Mouse (Mus musculus) intestine, embryonic 15.5 days (tissue): Measurements from ENCODE around the gene Adgrb2. TPM values are rescaled to one million over a fixed set of nuclear protein-coding genes. Genes with fewer than 3 reads are reported as not detected.
A peak's percentile ranks its signal among the peaks of the same experiment; 100 is the strongest.

Source experiments
- ATAC-seq: fragments of 200-750 bp; cut with Nextera tagmentation; 2 replicates; pipeline ENCODE4 v1.8.0; 2017; ENCODE audit warnings: moderate TSS enrichment, moderate library complexity
- H3K27ac ChIP-seq: fragments of 300-500 bp; sonication (generic); 2 replicates; pipeline ENCODE4 v1.5.1; 2015; ENCODE audit warnings: mild to moderate bottlenecking, inconsistent platforms
- H3K27me3 ChIP-seq: fragments of 300-500 bp; sonication (generic); replicated peaks from 2 replicates; pipeline ENCODE4 v1.6.1; 2015; ENCODE audit warnings: inconsistent platforms
- H3K36me3 ChIP-seq: fragments of 300-500 bp; sonication (generic); 2 replicates; pipeline ENCODE4 v1.6.1; 2015; ENCODE audit warnings: inconsistent platforms
- H3K4me1 ChIP-seq: fragments of 300-500 bp; sonication (generic); replicated peaks from 2 replicates; pipeline ENCODE4 v1.6.1; 2015; ENCODE audit warnings: inconsistent platforms
- H3K4me2 ChIP-seq: fragments of 300-500 bp; sonication (generic); replicated peaks from 2 replicates; pipeline ENCODE4 v1.6.1; 2015; ENCODE audit warnings: mild to moderate bottlenecking, inconsistent platforms
- H3K4me3 ChIP-seq: fragments of 300-500 bp; sonication (generic); replicated peaks from 2 replicates; pipeline ENCODE4 v1.5.1; 2015; ENCODE audit warnings: inconsistent platforms
- H3K9ac ChIP-seq: fragments of 300-500 bp; sonication (generic); 2 replicates; pipeline ENCODE4 v1.6.1; 2015; ENCODE audit warnings: inconsistent platforms
- H3K9me3 ChIP-seq: fragments of 300-500 bp; sonication (generic); 2 replicates; pipeline ENCODE4 v1.6.1; 2016; ENCODE audit warnings: inconsistent platforms
- WGBS: fragments of 180-500 bp; shearing (Covaris S2); methylation state at CpG from one replicate; pipeline ENCODE4 v1.1.7; 2015; 5-methylcytosine and 5-hydroxymethylcytosine counted together
- polyA plus RNA-seq: library from polyadenylated mRNA; unstranded; fragments of >200 nt; fragmentation: Nextera tagmentation; extraction: Ambion mirVana; gene quantifications from 2 replicates; pipeline ENCODE4 v1.2.1, GENCODE M21; 2015

Adgrb2 gene
- polyA plus RNA-seq, 1 experiment from 2014 or later = 2.2 TPM

DNA sequence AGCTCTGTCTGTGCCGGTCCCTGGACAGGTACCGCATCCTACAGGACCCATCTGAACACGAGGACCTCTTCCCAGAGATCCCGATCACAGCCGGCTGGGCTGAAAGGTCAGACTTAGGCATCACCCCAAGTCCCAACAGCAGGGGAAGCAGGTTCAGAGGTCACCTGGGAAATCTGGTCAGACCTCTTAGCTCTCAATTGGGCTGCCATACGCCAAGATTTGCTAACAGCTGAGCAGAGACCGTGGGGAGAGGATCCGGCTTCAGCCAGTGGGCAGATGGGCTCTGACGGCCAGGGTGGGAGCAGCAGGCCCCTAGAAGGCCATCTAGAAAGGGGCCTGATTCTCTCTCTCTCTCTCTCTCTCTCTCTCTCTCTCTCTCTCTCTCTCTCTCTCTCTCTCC, 10.4 kb upstream of the Adgrb2 start:
- Histone ChIP-seq H3K4me2 (no peak overlapping the region), H3K9me3 (no peaks in the 10 kb centered on the region), H3K4me3 (no peak overlapping the region), H3K27me3 (peaks cover 6% of the 10 kb centered on the region; the same call in 1 of the 2 replicates), H3K4me1 (no peaks in the 10 kb centered on the region), H3K9ac (no peak overlapping the region), H3K36me3 (no peaks in the 10 kb centered on the region), H3K27ac (no peak overlapping the region)
- WGBS = 58% methylated on average over 9 of the region's 9 CpGs
- no peak for ATAC-seq

DNA sequence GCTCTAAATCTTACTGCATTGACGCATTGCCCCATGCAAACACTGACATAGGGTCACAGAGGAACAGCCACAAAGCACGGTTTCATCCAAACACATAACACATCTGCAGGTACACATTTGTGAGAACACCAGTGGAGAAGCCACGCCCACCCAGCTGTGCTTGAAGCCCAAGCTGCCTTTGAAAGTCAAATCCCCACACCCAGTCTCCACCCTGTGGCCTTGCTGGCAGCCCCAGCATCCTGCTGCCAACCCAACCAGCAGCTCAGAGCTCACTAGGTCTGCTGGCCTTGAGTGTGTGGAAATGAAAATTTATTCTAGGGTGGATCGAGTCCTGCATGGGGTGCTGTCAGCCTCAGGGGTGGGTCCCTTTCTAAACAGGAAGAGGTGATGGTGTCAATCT, 7.4 kb upstream of the Adgrb2 start:
- Histone ChIP-seq H3K4me1 (no peaks in the 10 kb centered on the region), H3K36me3 (no peaks in the 10 kb centered on the region), H3K4me2 (no peak overlapping the region), H3K4me3 (no peak overlapping the region), H3K9ac (no peak overlapping the region), H3K27ac (no peak overlapping the region), H3K27me3 (peaks cover 13% of the 10 kb centered on the region; the same call in 1 of the 2 replicates), H3K9me3 (no peaks in the 10 kb centered on the region)
- WGBS = 57% methylated on average over 4 of the region's 4 CpGs
- no peak for ATAC-seq

DNA sequence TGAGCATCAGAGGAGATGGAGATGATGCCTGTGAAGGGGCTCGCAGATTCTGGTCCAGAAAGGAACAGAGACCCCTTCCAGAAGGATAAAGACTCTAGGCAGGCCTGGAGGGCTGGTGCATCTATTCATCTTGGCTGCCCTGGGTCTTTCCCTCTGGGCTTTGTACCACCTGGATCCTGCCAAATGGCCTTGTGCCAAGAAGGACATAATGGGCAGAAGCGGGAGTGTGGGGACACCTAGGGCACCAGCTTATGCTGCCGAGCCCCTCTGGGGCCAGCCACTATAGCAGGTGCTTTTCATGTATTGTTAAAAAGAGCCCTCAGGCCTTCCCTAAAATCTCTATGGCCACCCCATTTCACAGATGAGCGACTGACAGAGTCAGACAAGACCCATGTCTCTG, 6.4 kb upstream of the Adgrb2 start:
- no peaks in the 10 kb centered on the region for H3K36me3 ChIP-seq
- WGBS = 79% methylated on average over 4 of the region's 4 CpGs
- no peak overlapping the region for H3K27ac ChIP-seq
- no peak overlapping the region for H3K4me3 ChIP-seq
- 0 out of 2 replicates have a peak, but pooled peaks cover 2% of the 10 kb centered on the region for H3K4me1 ChIP-seq
- no peak overlapping the region for H3K4me2 ChIP-seq
- no peak overlapping the region for H3K9ac ChIP-seq
- ATAC-seq = no peak
- H3K27me3 ChIP-seq = peaks cover 17% of the 10 kb centered on the region; the same call in 1 of the 2 replicates
- H3K9me3 ChIP-seq = no peaks in the 10 kb centered on the region

DNA sequence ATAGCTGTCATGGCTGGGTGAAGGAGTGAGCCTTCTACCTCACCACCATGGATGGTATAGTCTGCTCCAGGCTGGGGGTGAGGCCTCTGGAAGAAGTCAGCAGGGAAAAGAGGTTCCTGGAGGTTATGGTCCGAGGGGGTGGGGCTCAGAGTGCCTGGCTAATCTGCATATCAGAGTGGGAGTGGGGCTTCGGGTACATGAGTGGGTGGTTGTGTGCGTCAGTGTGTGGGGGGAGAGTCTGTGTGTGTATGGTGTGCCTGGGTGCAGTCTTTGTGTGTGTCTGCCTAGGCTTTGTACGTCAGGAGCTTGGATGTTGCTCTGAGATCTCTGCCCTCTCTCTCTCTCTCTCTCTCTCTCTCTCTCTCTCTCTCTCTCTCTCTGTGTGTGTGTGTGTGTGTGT, 5.7 kb upstream of the Adgrb2 start:
- H3K9ac ChIP-seq = no peak overlapping the region
- H3K9me3 ChIP-seq = no peaks in the 10 kb centered on the region
- H3K4me3 ChIP-seq = no peak overlapping the region
- H3K36me3 ChIP-seq = no peaks in the 10 kb centered on the region
- no peak overlapping the region for H3K27ac ChIP-seq
- no peak overlapping the region for H3K4me2 ChIP-seq
- 65% methylated on average over 4 of the region's 4 CpGs for WGBS
- peaks cover 19% of the 10 kb centered on the region for H3K27me3 ChIP-seq
- H3K4me1 ChIP-seq = peaks cover 5% of the 10 kb centered on the region; the same call in 1 of the 2 replicates
- ATAC-seq = no peak

DNA sequence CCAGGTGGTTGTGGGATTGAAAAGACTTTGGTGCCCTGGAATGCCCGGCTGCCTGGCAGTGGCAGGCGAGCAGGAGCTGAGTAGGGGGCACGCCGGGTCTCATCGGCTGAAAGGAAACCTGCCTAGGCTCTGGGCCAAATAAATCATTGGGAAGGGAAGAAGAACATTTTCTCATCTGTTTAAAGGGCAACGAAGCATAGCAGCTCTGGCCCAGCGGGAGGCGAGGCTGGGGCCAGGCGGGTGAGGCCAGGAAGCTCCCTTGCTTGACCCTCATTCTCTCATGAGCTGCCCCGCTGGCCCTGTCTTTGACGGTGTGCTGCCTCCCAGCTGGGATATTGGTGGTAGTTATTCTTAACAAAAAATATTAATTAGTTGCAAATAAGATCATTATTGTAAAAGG, 3.0 kb upstream of the Adgrb2 start:
- H3K9me3 ChIP-seq = no peaks in the 10 kb centered on the region
- no peaks in the 10 kb centered on the region for H3K36me3 ChIP-seq
- WGBS = 65% methylated on average over 11 of the region's 11 CpGs
- no peak overlapping the region for H3K4me3 ChIP-seq
- H3K27me3 ChIP-seq = peaks cover 33% of the 10 kb centered on the region
- no peak for ATAC-seq
- no peak overlapping the region for H3K9ac ChIP-seq
- H3K4me2 ChIP-seq = no peak overlapping the region
- H3K4me1 ChIP-seq = peaks cover 24% of the 10 kb centered on the region
- H3K27ac ChIP-seq = no peak overlapping the region

DNA sequence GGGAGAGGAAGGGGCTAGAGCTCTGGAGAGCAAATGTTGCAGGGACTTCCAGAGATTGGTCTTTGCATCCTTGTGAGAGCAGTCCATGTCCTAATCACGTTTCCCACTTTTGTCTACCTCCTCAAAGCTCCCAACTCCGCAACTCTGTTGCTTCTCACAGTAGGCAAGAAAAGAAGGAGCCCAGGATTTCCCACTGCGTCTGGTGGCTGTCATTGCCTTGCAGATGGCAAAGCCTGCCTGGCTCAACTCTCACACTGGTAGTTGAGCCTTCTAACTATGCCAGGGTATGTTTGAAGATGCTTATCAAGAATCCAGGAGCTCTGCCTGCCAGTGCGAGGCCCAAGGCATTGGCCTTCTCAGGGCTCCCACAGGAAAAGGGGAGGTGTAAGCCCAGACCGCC, 1.6 kb upstream of the Adgrb2 start:
- 34% methylated on average over 5 of the region's 5 CpGs for WGBS
- Histone ChIP-seq H3K9me3 (no peaks in the 10 kb centered on the region), H3K9ac (no peak overlapping the region), H3K27ac (no peak overlapping the region), H3K4me3 (no peak overlapping the region), H3K27me3 (peaks cover 42% of the 10 kb centered on the region), H3K36me3 (no peaks in the 10 kb centered on the region), H3K4me2 (no peak overlapping the region), H3K4me1 (peaks cover 34% of the 10 kb centered on the region)
- ATAC-seq = no peak

DNA sequence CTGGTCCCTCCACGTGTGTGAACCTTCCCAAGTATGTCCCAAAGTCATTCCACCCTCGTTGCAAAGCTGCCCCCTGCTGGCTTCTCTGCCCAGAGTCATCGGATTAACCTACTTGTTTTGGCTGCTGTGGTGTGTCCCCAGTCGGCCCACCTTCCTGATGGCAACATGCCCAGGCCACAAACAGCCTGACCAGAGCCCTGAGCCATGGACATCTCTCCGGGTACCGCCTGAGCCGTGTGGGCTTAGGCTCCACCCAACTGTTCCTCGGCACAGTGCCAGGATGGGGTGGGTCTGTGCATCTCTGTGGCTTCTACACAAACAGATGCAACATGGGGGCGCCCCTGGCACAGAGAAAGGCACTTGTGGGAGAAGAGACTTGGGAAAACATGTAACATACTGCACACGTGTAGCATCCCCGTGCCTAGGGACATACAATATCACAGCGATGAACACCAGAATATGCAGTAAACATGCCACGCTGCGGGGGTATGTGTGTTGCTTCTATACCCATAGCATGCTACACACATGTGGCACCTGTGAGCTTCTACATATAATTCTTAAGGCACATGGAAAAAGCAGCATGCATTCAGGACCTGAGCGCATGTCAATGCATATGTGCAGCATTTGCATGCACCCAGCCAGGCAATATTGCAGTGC, 778 bp upstream of the Adgrb2 start:
- Histone ChIP-seq H3K9me3 (no peaks in the 10 kb centered on the region), H3K27me3 (peaks cover 49% of the 10 kb centered on the region), H3K9ac (no peak overlapping the region), H3K27ac (no peak overlapping the region; the same call in 1 of the 2 replicates), H3K4me2 (peak overlapping the region; percentile 99), H3K36me3 (no peaks in the 10 kb centered on the region), H3K4me1 (peaks cover 37% of the 10 kb centered on the region), H3K4me3 (peak overlapping the region; percentile 63)
- WGBS = 4% methylated on average over 15 of the region's 15 CpGs
- ATAC-seq = no peak

DNA sequence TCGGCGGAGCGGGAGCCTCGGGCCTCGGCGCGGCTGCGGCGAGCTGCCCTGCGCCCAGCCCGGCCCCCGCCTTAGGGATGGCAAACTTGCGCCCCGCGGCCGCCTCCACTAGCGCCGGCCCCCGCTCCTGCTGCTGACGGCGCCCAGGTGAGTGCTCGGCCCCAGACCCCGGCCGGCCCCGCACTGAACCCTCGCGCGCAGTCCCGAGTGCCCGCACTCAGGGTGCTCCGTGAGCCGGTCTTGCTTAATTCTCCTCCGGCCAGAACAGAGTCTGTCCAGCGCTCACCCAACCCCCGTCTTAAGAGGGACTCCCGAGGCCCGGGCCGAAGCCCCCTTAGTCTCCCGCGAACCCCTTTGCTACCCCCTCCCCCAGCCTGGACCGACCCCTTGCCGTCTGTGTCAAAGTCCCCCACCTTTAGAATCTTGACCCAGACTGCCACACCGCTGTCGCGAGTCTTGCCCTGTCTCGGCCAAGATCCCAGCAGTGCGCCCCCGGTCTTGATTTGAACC, 546 bp downstream of the Adgrb2 start:
- H3K36me3 ChIP-seq = no peaks in the 10 kb centered on the region
- H3K9me3 ChIP-seq = no peaks in the 10 kb centered on the region
- H3K27me3 ChIP-seq = peaks cover 56% of the 10 kb centered on the region
- no peak overlapping the region for H3K27ac ChIP-seq
- H3K9ac ChIP-seq = peak overlapping the region; percentile 63
- H3K4me3 ChIP-seq = peak overlapping the region; percentile 63
- whole genome bisulfite sequencing = under 1% methylated on average over 35 of the region's 48 CpGs
- H3K4me1 ChIP-seq = peaks cover 37% of the 10 kb centered on the region
- ATAC-seq = peak; percentile 29; the same call in 1 of the 2 replicates
- peak overlapping the region; percentile 99 for H3K4me2 ChIP-seq

DNA sequence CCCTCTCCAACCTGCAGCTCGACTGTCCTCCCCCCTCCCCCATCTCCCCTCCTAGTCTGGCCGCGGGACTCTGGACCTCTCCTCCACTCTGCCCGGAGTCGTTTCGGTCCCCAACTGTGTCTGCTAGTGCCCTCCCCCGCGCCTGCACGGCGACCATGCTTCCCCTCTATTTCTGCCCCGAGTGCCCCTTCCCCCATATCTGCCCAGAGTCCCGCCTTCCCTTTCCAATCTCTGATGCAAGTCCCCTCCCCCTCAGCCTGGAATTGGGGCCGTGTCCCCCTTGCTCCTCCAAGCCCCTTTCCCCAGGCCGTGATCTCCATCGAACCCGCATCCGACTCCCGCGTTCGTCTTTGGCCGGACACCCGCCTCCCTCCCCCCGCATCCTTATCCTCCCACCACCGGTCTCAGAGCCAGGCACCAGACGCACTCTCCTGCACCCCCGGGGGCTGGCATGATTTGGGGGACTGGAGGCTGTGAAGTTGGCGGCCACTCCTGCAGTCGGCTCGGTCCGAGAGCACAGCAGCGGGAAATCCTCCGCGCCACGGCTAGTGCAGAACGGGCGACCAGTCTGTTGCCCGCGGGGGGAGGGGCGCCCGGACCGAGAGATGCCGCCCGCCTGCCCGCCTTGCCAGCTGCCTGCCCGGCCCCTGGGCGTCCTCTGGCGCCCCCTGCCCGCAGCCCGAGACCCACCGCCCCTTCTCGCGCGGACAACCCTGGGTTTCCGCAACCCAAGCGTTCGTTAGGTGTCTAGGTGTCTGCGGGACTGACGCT, 1.2 kb downstream of the Adgrb2 start:
- H3K27ac ChIP-seq = no peak overlapping the region
- H3K4me3 ChIP-seq = peak overlapping the region; percentile 63
- H3K9ac ChIP-seq = peak overlapping the region; percentile 63
- peaks cover 56% of the 10 kb centered on the region for H3K27me3 ChIP-seq
- H3K4me1 ChIP-seq = peaks cover 37% of the 10 kb centered on the region
- H3K4me2 ChIP-seq = peak overlapping the region; percentile 99
- no peaks in the 10 kb centered on the region for H3K9me3 ChIP-seq
- ATAC-seq = 0 out of 2 replicates have a peak, but pooled peaks have one; percentile 1
- H3K36me3 ChIP-seq = no peaks in the 10 kb centered on the region
- 1% methylated on average over 58 of the region's 58 CpGs for WGBS

DNA sequence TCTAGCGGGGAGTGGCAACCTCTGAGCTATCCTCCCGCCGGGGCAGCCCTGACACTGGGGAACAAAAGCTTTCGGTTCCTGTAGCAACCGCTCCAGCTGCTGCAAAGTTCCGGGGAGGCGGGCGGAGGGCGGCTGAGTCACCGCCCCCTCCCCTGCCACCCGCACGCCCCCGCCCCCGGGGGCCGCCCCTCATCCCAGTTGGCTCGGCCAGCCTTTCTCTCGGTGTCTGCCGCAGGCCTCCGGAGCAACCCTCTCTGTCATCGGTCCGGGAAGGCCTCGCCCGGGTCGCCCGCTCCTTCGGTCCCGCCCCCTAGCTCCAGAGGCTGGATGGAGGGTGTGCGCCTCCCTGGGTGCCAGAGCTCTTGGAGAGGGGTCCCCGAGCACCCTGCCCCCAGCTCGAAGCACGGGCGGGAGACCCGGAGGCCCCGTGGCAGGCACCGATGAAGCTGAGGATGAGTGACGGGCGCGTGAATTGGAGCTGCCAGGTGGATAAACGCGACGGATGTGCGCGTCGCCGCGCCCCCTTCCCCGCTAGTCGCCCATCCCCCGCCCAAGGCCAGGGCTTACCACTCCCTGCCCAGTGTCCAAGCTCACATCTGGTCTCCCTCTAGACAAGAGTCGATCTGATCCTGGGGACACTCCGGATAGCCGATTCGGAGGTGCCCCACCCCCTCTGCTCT, 3.3 kb downstream of the Adgrb2 start:
- H3K27ac ChIP-seq = no peak overlapping the region
- ATAC-seq = peak; percentile 60
- H3K36me3 ChIP-seq = no peaks in the 10 kb centered on the region
- peak overlapping the region; percentile 94 for H3K4me2 ChIP-seq
- WGBS = under 1% methylated on average over 53 of the region's 53 CpGs
- peak overlapping the region; percentile 49 for H3K9ac ChIP-seq
- H3K27me3 ChIP-seq = peaks cover 46% of the 10 kb centered on the region
- no peaks in the 10 kb centered on the region for H3K9me3 ChIP-seq
- H3K4me1 ChIP-seq = peaks cover 37% of the 10 kb centered on the region
- H3K4me3 ChIP-seq = peak overlapping the region; percentile 49

DNA sequence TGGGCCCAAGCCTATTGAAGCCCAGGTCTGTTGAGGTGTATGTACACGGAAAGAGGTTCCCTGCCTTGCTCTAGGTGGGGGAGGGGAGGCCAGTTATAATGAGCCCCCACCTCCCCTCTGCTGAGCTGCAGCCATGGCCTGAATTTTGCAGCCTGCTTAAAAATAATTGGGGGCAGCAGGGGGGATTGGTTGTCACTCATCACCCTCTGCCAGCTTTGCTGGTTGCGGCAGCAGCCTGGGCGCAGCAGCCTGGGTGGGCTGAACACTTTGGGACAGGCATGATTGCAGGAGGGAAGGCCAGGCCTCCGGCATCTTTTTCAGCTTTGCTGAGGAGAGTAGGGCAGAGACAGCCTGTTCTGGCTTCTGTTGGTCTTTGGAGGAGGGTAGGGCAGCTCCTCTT, 5.3 kb downstream of the Adgrb2 start:
- 79% methylated on average over 4 of the region's 4 CpGs for WGBS
- Histone ChIP-seq H3K4me3 (no peak overlapping the region), H3K27me3 (peaks cover 38% of the 10 kb centered on the region), H3K9ac (no peak overlapping the region), H3K4me2 (no peak overlapping the region), H3K4me1 (peaks cover 26% of the 10 kb centered on the region), H3K9me3 (no peaks in the 10 kb centered on the region), H3K36me3 (no peaks in the 10 kb centered on the region), H3K27ac (no peak overlapping the region)
- no peak for ATAC-seq

DNA sequence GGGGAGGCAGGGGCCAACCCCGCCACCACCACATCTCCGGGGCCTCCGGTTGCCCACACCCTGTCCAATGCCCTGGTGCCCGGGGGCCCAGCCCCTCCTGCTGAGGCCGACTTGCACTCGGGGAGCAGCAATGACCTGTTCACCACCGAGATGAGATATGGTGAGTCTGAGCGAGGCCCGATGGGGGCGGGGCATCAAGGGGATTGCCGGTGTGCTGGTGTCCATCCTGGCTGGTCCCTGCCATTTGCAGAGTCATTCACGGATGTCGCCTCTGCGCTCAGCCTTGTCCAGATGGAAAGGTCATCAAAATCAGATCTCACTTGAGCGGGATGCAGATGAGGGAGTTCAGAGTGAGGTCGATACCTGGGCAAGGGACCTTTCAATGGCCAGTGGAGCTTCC, 8.1 kb downstream of the Adgrb2 start:
- 73% methylated on average over 16 of the region's 16 CpGs for WGBS
- no peaks in the 10 kb centered on the region for H3K36me3 ChIP-seq

More for the DNA sequence above, 8.1 kb downstream of the Adgrb2 start:
- no peak for ATAC-seq
- Histone ChIP-seq H3K4me3 (no peak overlapping the region), H3K4me2 (no peak overlapping the region), H3K27ac (no peak overlapping the region), H3K9me3 (no peaks in the 10 kb centered on the region), H3K9ac (no peak overlapping the region), H3K27me3 (peaks cover 18% of the 10 kb centered on the region), H3K4me1 (peaks cover 6% of the 10 kb centered on the region)
